Mouse (Mus musculus): ENCODE measurements around the gene Cacna2d3. TPM values are rescaled to one million over a fixed set of nuclear protein-coding genes. Genes with fewer than 3 reads are reported as not detected.

The Cacna2d3 gene
- polyA plus RNA-seq, 1 experiment from 2014 or later = 2.0 TPM

DNA sequence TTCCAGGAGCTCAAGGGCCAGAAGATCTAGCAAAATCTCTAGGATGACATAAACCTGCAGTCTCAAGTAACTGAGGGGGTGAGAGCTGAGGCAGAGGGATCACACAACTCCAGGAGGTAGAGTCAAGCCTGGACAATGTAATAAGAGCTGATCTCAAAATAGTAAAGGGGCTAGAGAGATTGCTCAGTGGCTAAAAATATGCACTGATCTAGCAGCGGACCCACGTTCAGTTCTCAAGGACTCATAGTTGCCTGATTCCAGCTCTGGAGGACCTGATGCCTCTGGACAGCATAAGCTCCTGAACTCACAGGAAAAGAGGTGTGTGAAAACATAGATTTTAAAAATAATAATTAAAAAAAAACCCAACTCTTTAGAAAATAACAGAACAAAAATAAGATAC, 493.7 kb downstream of the Cacna2d3 start:
- H3K4me3 ChIP-seq (ENCODE audit: low read depth, low read length) = no peak overlapping the region
- H3K27ac ChIP-seq (replicated peaks; ENCODE audit: low read depth, low read length) = no peak overlapping the region
- WGBS = 89% methylated on average over 2 of the region's 2 CpGs
- no peak overlapping the region for H3K9ac ChIP-seq (ENCODE audit: low read length)
- H3K4me1 ChIP-seq (ENCODE audit: control insufficient read depth, insufficient read depth, low read length) = no peaks in the 10 kb centered on the region
- no peak overlapping the region for H3K4me2 ChIP-seq (ENCODE audit: low read depth, severe bottlenecking)
- DNase-seq (ENCODE audit: low spot score) (no peak), ATAC-seq (ENCODE audit: insufficient number of reproducible peaks, low FRiP score, low TSS enrichment, low read depth) (no peak)
- H3K36me3 ChIP-seq (ENCODE audit: control insufficient read depth, insufficient read depth, low read length) = no peaks in the 10 kb centered on the region
- no peaks in the 10 kb centered on the region for H3K27me3 ChIP-seq (ENCODE audit: control insufficient read depth, insufficient read depth, low read length)
- no peaks in the 10 kb centered on the region for H3K9me3 ChIP-seq (ENCODE audit: control insufficient read depth, low read length)

DNA sequence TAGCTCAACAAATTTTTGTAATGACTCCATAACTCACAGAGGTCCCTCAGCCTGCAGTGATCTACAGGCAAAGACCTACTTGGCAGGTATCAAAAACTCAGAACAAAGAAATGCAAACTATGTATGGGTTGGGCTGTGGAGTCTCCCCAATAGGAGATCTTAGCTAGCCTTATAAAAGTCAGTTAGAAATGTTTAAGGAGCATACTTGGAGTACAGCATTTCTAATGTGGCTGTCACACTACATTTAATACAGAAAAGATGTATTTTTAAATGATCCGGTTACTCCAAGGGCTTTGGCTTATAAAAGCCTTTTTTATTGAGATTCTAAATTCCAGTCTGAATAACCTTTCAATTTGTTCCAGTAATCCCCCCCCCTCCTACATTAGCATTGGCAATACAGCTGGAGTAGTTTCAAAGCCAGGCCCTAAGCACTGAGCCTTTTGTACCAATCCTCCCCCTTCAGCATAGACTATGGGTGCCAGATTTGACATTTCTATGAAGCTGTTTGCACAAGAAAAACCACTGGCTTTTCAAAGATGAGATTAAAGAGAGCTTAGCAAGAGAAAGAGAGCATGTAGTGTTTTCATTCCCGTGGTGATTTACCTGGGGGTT, 495.8 kb downstream of the Cacna2d3 start:
- Histone ChIP-seq H3K36me3 (ENCODE audit: control insufficient read depth, insufficient read depth, low read length) (no peaks in the 10 kb centered on the region), H3K4me2 (ENCODE audit: low read depth, severe bottlenecking) (no peak overlapping the region), H3K4me1 (ENCODE audit: control insufficient read depth, insufficient read depth, low read length) (no peaks in the 10 kb centered on the region), H3K27me3 (ENCODE audit: control insufficient read depth, insufficient read depth, low read length) (no peaks in the 10 kb centered on the region), H3K27ac (replicated peaks; ENCODE audit: low read depth, low read length) (no peak overlapping the region), H3K4me3 (ENCODE audit: low read depth, low read length) (no peak overlapping the region), H3K9me3 (ENCODE audit: control insufficient read depth, low read length) (no peaks in the 10 kb centered on the region), H3K9ac (ENCODE audit: low read length) (no peak overlapping the region)
- WGBS = 48% methylated on average over 2 of the region's 2 CpGs
- ATAC-seq (ENCODE audit: insufficient number of reproducible peaks, low FRiP score, low TSS enrichment, low read depth) (no peak), DNase-seq (ENCODE audit: low spot score) (no peak)

DNA sequence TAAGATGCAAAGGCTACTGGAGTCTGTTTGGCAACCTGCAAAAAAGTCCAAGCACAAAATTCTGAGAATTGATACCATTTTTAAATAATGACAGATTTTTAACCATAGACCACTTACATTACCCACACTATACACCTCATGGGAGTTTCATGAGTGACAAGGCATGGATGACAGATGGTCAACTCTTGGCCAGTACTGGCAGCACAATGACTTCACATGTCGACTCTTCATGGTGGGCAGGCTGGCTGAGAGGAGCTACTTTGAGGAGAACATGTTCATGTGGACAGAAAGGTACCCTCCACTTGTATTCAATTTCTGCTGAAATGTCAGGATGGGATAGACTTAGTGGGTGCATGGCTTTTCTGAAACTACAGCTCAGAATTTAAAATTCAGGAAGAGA, 498.7 kb downstream of the Cacna2d3 start:
- Histone ChIP-seq H3K27me3 (ENCODE audit: control insufficient read depth, insufficient read depth, low read length) (no peaks in the 10 kb centered on the region), H3K4me3 (ENCODE audit: low read depth, low read length) (no peak overlapping the region), H3K9me3 (ENCODE audit: control insufficient read depth, low read length) (no peaks in the 10 kb centered on the region), H3K4me1 (ENCODE audit: control insufficient read depth, insufficient read depth, low read length) (no peaks in the 10 kb centered on the region), H3K4me2 (ENCODE audit: low read depth, severe bottlenecking) (no peak overlapping the region), H3K9ac (ENCODE audit: low read length) (no peak overlapping the region), H3K36me3 (ENCODE audit: control insufficient read depth, insufficient read depth, low read length) (no peaks in the 10 kb centered on the region), H3K27ac (replicated peaks; ENCODE audit: low read depth, low read length) (no peak overlapping the region)
- ATAC-seq (ENCODE audit: insufficient number of reproducible peaks, low FRiP score, low TSS enrichment, low read depth) = no peak
- DNase-seq (ENCODE audit: low spot score) = no peak
- WGBS = 92% methylated on average over 1 of the region's 1 CpGs

DNA sequence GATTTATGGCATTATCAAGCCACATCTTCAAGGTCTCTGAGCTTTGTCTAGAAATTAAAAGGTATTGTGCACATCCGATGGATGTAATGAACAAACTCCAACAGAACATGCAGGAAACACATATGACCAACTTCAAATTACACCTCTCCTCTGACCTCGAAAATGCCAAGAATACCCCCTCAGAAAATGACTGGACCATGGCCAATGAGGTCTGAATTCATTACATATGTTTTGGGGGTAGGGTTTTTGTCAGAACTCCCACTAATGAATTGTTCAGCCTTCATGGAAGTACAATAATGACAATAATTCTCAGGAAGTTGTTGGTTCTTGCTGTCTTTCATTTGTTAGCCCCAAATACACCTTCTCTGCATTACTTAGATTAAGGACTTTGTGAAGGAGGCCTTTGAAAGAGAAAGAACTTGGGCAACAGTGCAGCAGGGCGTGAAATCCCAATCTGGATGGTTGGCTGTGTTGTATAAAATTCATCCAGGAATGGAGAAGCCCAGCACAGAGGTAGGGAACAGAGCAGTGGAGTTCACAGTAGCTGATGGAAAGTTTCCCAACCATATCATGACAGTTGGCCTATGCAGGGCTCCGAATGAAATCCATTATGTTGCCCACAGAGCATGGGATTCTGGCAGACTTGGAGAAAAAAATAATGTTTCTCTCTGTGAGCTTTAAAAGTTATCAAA, 499.3 kb downstream of the Cacna2d3 start:
- Histone ChIP-seq H3K27me3 (ENCODE audit: control insufficient read depth, insufficient read depth, low read length) (no peaks in the 10 kb centered on the region), H3K9me3 (ENCODE audit: control insufficient read depth, low read length) (no peaks in the 10 kb centered on the region), H3K36me3 (ENCODE audit: control insufficient read depth, insufficient read depth, low read length) (no peaks in the 10 kb centered on the region), H3K27ac (replicated peaks; ENCODE audit: low read depth, low read length) (no peak overlapping the region), H3K4me3 (ENCODE audit: low read depth, low read length) (no peak overlapping the region), H3K9ac (ENCODE audit: low read length) (no peak overlapping the region), H3K4me1 (ENCODE audit: control insufficient read depth, insufficient read depth, low read length) (no peaks in the 10 kb centered on the region), H3K4me2 (ENCODE audit: low read depth, severe bottlenecking) (no peak overlapping the region)
- no peak for DNase-seq (ENCODE audit: low spot score)
- no peak for ATAC-seq (ENCODE audit: insufficient number of reproducible peaks, low FRiP score, low TSS enrichment, low read depth)
- 76% methylated on average over 4 of the region's 4 CpGs for WGBS

DNA sequence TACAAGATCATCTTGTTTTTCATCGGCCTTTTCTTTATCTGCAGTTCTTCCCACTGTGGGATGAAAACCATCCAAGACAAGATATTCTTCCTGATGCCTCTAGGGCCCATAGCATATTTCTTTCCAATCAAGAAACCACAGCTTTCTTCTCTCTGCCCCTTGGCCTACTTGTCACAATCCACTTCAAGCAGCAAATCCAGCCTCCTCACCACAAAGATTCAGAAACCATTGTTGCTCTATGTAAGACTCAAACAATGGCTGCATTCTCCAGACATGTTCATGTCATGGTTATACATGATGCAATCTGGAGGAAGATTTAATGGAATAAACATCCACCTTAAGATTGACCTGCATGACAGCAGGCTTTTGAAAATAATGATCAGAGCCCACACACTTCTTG, 505.6 kb downstream of the Cacna2d3 start:
- Histone ChIP-seq H3K36me3 (ENCODE audit: control insufficient read depth, insufficient read depth, low read length) (no peaks in the 10 kb centered on the region), H3K9ac (ENCODE audit: low read length) (no peak overlapping the region), H3K4me1 (ENCODE audit: control insufficient read depth, insufficient read depth, low read length) (no peaks in the 10 kb centered on the region), H3K27ac (replicated peaks; ENCODE audit: low read depth, low read length) (no peak overlapping the region), H3K4me3 (ENCODE audit: low read depth, low read length) (no peak overlapping the region), H3K4me2 (ENCODE audit: low read depth, severe bottlenecking) (no peak overlapping the region), H3K27me3 (ENCODE audit: control insufficient read depth, insufficient read depth, low read length) (no peaks in the 10 kb centered on the region), H3K9me3 (ENCODE audit: control insufficient read depth, low read length) (no peaks in the 10 kb centered on the region)
- ATAC-seq (ENCODE audit: insufficient number of reproducible peaks, low FRiP score, low TSS enrichment, low read depth) = no peak
- DNase-seq (ENCODE audit: low spot score) = no peak
- 88% methylated on average over 1 of the region's 1 CpGs for WGBS

DNA sequence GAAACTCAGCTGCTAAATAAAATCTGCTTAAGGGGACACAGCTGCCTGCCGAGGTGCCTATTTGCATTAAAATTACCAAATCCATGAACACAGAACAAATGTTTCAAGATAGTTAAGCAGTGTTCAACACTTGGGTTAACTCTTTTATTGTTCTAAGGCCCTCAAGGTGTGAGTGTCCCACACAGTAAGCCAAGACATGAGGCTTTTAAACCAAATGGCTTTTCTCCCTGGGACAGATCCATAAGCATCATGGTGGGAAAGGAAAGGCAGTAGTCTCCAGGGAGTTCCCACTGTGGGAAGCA, 516.7 kb downstream of the Cacna2d3 start:
- ATAC-seq (ENCODE audit: insufficient number of reproducible peaks, low FRiP score, low TSS enrichment, low read depth) (no peak), DNase-seq (ENCODE audit: low spot score) (no peak)
- no peak overlapping the region for H3K4me2 ChIP-seq (ENCODE audit: low read depth, severe bottlenecking)
- 63% methylated on average over 1 of the region's 1 CpGs for WGBS
- H3K27ac ChIP-seq (replicated peaks; ENCODE audit: low read depth, low read length) = no peak overlapping the region
- no peaks in the 10 kb centered on the region for H3K36me3 ChIP-seq (ENCODE audit: control insufficient read depth, insufficient read depth, low read length)
- no peak overlapping the region for H3K9ac ChIP-seq (ENCODE audit: low read length)
- no peaks in the 10 kb centered on the region for H3K4me1 ChIP-seq (ENCODE audit: control insufficient read depth, insufficient read depth, low read length)
- H3K9me3 ChIP-seq (ENCODE audit: control insufficient read depth, low read length) = no peaks in the 10 kb centered on the region
- no peaks in the 10 kb centered on the region for H3K27me3 ChIP-seq (ENCODE audit: control insufficient read depth, insufficient read depth, low read length)
- no peak overlapping the region for H3K4me3 ChIP-seq (ENCODE audit: low read depth, low read length)

DNA sequence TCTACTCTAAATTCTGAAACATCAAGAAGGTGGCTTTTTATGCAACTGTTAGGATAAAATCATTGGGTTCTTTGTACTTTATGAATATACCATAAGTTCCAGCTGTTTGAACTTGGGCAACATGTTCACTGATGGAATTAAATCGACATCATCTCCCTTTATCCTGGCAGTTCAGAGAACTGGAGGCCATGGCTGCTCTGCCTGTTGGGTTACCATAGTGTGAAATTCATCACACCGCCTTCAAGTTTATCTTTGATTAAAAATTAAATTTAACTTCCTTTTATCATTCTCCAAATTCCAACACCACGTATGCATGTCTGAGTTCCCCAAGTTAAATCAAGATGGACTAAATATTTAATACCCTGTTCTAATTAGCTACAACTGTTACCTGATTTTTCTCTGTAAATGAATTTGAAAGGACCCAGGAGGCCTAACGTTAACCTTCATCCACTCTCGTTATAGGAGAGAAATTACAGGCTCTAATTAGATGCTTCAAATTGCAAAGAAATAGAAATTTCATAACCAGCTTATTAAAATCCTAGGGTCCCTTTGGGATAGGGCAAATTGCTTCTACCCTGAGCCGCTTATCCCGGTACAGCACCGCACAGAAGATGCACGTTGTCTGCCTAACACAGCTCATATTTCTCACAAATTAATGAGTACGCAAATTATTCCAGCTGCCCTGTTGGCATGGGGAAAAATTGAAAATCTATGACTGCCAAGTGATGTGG, 517.3 kb downstream of the Cacna2d3 start:
- WGBS = 67% methylated on average over 10 of the region's 10 CpGs
- no peaks in the 10 kb centered on the region for H3K4me1 ChIP-seq (ENCODE audit: control insufficient read depth, insufficient read depth, low read length)
- no peak overlapping the region for H3K4me3 ChIP-seq (ENCODE audit: low read depth, low read length)
- H3K9me3 ChIP-seq (ENCODE audit: control insufficient read depth, low read length) = no peaks in the 10 kb centered on the region
- H3K27me3 ChIP-seq (ENCODE audit: control insufficient read depth, insufficient read depth, low read length) = no peaks in the 10 kb centered on the region
- no peaks in the 10 kb centered on the region for H3K36me3 ChIP-seq (ENCODE audit: control insufficient read depth, insufficient read depth, low read length)
- no peak overlapping the region for H3K27ac ChIP-seq (replicated peaks; ENCODE audit: low read depth, low read length)
- no peak overlapping the region for H3K9ac ChIP-seq (ENCODE audit: low read length)
- DNase-seq (ENCODE audit: low spot score) (no peak), ATAC-seq (ENCODE audit: insufficient number of reproducible peaks, low FRiP score, low TSS enrichment, low read depth) (no peak)
- H3K4me2 ChIP-seq (ENCODE audit: low read depth, severe bottlenecking) = no peak overlapping the region

DNA sequence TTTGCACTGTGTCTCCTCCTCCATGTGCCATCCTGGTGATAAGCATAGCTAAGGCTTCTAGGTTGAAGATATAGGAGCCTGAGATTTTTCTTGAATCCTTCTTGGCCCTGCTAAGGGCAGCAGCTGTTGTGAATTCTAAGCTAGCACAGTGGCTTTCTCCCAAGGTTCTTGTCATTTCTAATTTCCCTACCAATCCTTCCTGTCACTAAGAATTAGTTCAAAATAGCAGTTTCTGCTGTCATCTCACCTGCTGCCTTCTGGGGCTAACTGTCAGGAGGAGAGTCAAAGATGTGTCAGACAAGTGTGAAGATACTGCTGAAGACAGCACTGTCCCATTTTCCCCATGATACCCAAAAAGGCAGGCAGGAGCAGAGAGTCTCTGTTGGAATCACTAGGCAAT, 525.5 kb downstream of the Cacna2d3 start:
- H3K27me3 ChIP-seq (ENCODE audit: control insufficient read depth, insufficient read depth, low read length) = no peaks in the 10 kb centered on the region
- DNase-seq (ENCODE audit: low spot score) = no peak
- no peak overlapping the region for H3K4me3 ChIP-seq (ENCODE audit: low read depth, low read length)
- no peaks in the 10 kb centered on the region for H3K36me3 ChIP-seq (ENCODE audit: control insufficient read depth, insufficient read depth, low read length)
- no peak overlapping the region for H3K4me2 ChIP-seq (ENCODE audit: low read depth, severe bottlenecking)
- no peak overlapping the region for H3K9ac ChIP-seq (ENCODE audit: low read length)
- H3K27ac ChIP-seq (replicated peaks; ENCODE audit: low read depth, low read length) = no peak overlapping the region
- H3K9me3 ChIP-seq (ENCODE audit: control insufficient read depth, low read length) = no peaks in the 10 kb centered on the region
- ATAC-seq (ENCODE audit: insufficient number of reproducible peaks, low FRiP score, low TSS enrichment, low read depth) = no peak
- H3K4me1 ChIP-seq (ENCODE audit: control insufficient read depth, insufficient read depth, low read length) = no peaks in the 10 kb centered on the region
